Mouse (Mus musculus) bone marrow macrophage, adult 2 months (primary cell): ENCODE results near the gene Trappc3. TPM values are rescaled to one million over a fixed set of nuclear protein-coding genes. Genes with fewer than 3 reads are reported as not detected.

Experiments used
- H3K27ac ChIP-seq: 2 replicates; pipeline ENCODE4 v1.5.1; 2012; ENCODE audit warnings: low read depth, low read length; ENCODE audit not compliant: insufficient read depth
- H3K4me1 ChIP-seq: 2 replicates; pipeline ENCODE4 v1.6.1; 2012; ENCODE audit warnings: low read length; ENCODE audit not compliant: control insufficient read depth, insufficient read depth
- H3K4me3 ChIP-seq: 2 replicates; pipeline ENCODE4 v1.5.1; 2012; ENCODE audit warnings: mild to moderate bottlenecking, low read length, moderate library complexity; ENCODE audit not compliant: insufficient read depth
- CTCF ChIP-seq: IDR thresholded peaks from 2 replicates; pipeline ENCODE4 v1.5.1; 2012; ENCODE audit warnings: low read depth, mild to moderate bottlenecking, low read length, moderate library complexity
- POLR2A ChIP-seq: IDR thresholded peaks from 2 replicates; pipeline ENCODE4 v1.6.1; 2012; ENCODE audit warnings: mild to moderate bottlenecking, low read depth, low read length, borderline replicate concordance
- polyA plus RNA-seq: library from polyadenylated mRNA; stranded (reverse); fragments of >200 nt; gene quantifications from 2 replicates; pipeline ENCODE4 v1.2.4, GENCODE M21; 2012; ENCODE audit not compliant: missing spikeins, insufficient read depth, insufficient read length

Gene Trappc3
- polyA plus RNA-seq, 1 experiment = 79.6 TPM

DNA sequence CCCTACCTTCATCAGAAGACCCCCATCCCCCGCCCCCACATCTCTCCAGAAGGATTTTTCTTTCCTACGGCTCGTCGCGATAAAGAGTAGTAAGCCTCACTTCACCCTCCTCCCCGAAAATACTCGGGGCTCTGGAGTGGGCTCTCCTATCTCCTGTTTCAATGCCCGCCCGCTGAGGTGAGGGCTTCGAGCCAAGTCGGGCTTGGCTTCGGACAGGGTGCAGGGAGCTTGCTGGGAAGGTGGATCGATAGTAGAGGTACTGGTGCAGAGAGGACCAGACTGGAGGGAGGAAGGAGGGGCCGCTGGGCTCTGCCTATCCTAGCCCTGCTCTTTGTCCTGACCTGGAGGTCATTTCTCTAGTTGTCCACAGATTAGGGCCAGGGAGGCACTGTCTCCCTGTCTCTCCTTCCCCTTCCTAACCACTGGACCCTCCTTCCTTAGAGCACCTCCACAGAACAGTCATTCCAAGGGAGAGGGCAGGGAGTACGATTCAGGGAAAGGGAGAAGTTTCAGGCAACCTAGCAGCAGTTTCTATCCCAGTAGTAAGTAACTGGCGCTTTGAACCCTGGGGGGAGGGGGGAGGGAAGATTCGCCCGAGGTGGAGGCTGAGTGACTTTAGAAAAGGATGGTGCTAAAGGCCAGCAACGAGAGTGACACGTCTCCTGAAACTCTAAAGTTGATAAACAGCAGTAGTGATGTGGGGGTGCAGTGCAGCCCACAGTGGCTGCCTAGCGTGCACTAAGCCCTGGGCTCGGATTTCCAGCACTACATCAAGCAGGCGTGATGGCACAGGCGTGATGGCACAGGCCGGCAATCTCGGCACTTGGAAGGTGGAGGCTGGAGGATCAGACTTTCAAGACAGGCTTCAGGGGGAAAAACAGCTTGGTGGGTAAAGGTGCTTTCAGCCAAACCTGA, 4.9 kb upstream of the Trappc3 start:
- no peak for TF ChIP-seq POLR2A
- TF ChIP-seq CTCF = no peak
- Histone ChIP-seq H3K27ac (peak overlapping the region; percentile 95), H3K4me1 (peaks cover 51% of the 10 kb centered on the region)

DNA sequence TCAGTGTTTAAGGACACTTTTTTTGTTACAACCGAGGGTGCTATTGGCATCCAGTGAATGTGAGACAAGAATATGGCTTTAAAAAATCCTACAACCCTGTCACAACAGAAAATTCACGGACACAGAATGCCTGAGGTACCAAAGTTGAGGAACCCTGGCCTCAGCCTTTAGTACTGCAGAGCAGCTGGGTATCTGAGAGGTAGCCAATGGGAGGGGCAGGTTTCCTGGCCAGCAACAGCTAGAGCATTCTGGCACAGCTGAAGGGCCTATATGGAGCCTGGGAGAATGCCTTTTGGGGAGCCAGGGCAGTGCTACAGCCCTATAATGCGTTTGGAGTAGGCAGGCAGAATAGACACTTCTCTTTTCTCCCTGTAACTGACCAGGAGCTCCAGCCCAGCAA, 3.1 kb upstream of the Trappc3 start:
- TF ChIP-seq POLR2A = no peak
- no peak for TF ChIP-seq CTCF
- Histone ChIP-seq H3K27ac (peak overlapping the region; percentile 96), H3K4me3 (peak overlapping the region; percentile 7), H3K4me1 (peaks cover 40% of the 10 kb centered on the region)

More for the DNA sequence above, 4.9 kb upstream of the Trappc3 start:
- peak overlapping the region; percentile 77 for H3K4me3 ChIP-seq

DNA sequence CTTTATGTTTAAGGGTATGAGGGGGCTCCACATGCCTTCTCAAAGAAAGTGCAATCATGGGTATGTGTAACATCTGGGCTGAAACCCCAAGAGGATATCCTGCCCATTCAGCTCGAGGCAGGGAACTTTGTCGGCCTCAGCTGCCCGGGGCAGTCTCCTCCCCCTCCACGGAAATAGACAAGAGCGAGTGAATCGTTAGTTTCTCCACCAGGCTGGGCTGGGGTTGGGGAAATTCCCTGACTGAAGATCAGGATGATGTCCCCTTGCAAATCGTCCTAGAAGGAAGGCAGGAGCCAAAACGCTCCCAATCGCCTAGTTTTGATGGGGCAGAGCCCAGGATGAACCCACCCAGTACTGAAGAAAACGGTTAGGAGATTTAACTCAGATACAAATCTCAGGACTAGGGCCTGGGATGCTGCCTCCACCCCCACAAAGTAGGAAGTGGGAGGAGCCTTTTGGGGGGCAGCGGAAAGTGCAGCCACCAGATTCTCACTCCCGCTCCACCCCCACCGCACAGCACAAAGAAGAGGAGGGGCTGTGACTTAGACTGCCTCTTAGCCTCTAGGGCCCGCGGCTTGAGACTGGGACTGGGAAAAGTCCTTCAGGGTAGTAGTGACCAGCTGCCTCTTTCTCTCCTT, 2.5 kb upstream of the Trappc3 start:
- peaks cover 34% of the 10 kb centered on the region for H3K4me1 ChIP-seq
- H3K27ac ChIP-seq = peak overlapping the region; percentile 96
- TF ChIP-seq CTCF (no peak), POLR2A (no peak)
- H3K4me3 ChIP-seq = peak overlapping the region; percentile 41

GRCm38 (mm10) chr4:126260520-126261201, 1.5 kb upstream of the Trappc3 start:
- Histone ChIP-seq H3K4me1 (peaks cover 34% of the 10 kb centered on the region), H3K4me3 (peak overlapping the region; percentile 19), H3K27ac (peak overlapping the region; percentile 96)
- TF ChIP-seq CTCF (no peak), POLR2A (no peak)

DNA sequence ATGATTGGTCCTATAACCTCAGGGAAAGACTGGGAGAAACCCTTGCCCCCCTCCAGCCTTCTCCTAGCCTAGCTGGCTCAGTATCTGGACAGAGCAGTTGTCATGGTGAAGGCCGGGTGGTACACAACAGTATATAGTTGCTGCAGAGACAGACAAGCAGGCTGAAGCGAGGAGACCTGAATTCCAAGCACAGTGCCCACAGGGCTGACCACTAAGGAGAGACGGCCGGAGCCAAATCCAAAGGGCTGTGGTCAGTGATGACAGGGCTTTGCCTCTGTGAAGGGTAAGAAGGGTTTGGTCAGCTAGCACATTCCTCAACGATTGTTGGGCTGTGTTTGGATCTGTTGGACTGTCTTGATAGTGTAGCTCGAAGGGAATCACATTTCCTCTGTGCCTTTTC, 859 bp upstream of the Trappc3 start:
- TF ChIP-seq POLR2A = no peak
- TF ChIP-seq CTCF = no peak
- Histone ChIP-seq H3K4me3 (0 out of 2 replicates have a peak overlapping the region, but pooled peaks have one; percentile 12), H3K4me1 (peaks cover 34% of the 10 kb centered on the region), H3K27ac (peak overlapping the region; percentile 96)

DNA sequence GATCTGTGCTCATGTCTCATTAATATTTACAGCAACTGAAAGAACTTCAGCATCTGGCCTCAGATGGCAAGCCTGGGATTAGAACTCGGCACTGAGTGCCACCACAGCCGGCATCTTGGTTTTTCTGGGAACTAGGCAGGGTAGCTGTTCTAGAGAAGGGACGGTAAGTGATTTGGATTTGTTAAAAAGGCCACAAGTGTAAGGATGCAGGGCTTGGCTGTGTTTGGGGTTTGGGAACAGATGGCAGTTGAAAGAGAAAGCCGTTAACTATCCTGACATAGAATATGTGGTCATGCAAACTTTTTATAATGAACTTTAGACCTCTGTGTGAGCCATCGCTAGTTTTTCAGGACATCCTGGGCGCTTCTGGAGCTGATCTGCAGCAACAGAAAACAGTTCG, 450 bp upstream of the Trappc3 start:
- peak overlapping the region; percentile 96 for H3K27ac ChIP-seq
- no peak for TF ChIP-seq CTCF
- no peak for TF ChIP-seq POLR2A

DNA sequence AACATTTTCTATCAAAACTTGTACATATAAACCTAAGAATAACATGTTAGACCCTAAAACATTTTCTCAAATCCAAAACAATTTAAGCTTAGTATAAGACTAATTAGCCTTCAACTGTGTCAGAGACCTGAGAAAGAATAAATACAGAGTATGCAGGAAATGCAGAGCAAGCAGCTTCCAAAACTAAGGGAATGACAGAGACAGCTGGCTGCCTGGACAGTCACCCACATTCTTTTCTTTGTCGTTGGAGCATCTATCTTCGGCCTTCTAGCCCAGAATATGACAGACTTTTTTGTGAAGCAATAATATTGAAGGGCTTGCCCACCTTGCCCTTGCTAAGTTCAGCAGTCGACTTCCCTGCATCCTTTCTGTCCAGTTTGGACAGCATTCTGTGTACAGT, 7.2 kb downstream of the Trappc3 start:
- Histone ChIP-seq H3K4me1 (no peaks in the 10 kb centered on the region), H3K27ac (no peak overlapping the region), H3K4me3 (no peak overlapping the region)
- no peak for TF ChIP-seq CTCF
- TF ChIP-seq POLR2A = no peak

More for the DNA sequence above, 450 bp upstream of the Trappc3 start:
- peaks cover 34% of the 10 kb centered on the region for H3K4me1 ChIP-seq
- H3K4me3 ChIP-seq = no peak overlapping the region

DNA sequence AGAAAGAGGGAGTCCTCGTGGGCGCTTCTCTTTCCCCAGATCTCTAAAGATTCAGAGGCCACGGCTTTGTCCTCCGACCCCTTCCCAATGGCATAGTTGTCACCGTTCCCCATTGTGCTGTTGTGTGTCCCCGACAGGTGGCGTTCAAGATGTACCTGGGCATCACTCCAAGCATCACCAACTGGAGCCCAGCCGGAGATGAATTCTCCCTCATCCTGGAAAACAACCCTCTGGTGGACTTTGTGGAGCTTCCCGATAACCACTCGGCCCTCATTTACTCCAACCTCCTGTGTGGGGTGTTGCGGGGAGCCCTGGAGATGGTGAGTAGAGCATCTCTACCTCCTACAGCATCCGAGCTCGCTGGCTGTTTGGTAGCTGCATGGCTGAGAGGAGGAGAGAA, 11.6 kb downstream of the Trappc3 start:
- Histone ChIP-seq H3K4me1 (no peaks in the 10 kb centered on the region), H3K4me3 (no peak overlapping the region), H3K27ac (no peak overlapping the region)
- no peak for TF ChIP-seq POLR2A

- TF ChIP-seq CTCF (no peak), POLR2A (no peak)
- Histone ChIP-seq H3K27ac (no peak overlapping the region), H3K4me3 (no peak overlapping the region), H3K4me1 (no peaks in the 10 kb centered on the region)
Observed at GRCm38 (mm10) chr4:126275081-126275480, 13.0 kb downstream of the Trappc3 start.

DNA sequence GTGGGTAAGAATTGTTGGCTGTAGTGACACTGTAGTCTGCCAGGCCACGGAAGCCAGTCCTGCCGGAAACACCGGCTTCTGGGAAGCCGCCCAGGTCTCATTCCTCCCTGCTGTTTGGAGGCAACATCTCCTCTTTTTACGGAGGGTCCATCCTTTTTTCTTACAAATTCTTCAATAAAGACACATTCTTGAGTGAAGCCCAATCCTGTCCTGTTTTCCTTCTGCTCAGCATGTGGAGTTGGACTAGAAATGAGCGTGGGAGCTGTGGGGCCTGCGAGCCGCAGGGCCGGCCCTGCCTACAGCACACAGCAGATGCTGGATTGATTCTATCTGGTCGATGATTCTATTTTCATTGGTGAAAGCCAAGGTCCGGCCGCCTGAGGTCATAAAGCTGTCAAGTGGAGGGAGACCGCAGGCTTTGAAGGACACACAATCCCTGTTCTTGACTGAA, 13.6 kb downstream of the Trappc3 start:
- Histone ChIP-seq H3K4me3 (no peak overlapping the region), H3K4me1 (no peaks in the 10 kb centered on the region), H3K27ac (no peak overlapping the region)
- TF ChIP-seq CTCF (no peak), POLR2A (no peak)
